Mouse (Mus musculus) T-cell, adult 66 days (primary cell): ENCODE results near the gene Rdh16f2. TPM values are rescaled to one million over a fixed set of nuclear protein-coding genes. Genes with fewer than 3 reads are reported as not detected.

ENCODE experiments used
- total RNA-seq, 2 experiments: library from RNA; stranded (reverse); gene quantifications; 3 replicates in 1 of 2; 4 replicates in 1 of 2; pipeline ENCODE4 v1.2.4; 2023

Rdh16f2 gene
- not detected for total RNA-seq

GRCm38 (mm10) chr10:127866232-127866631, at the start of gene Rdh16f2:
Gene Rdh16f2, plus strand, starts transcription at chr10:127866474.

GRCm38 (mm10) chr10:127849628-127850027, 16.6 kb upstream of the Rdh16f2 start, which contains the start of gene Rdh19:
Gene Rdh19, plus strand, starts transcription at chr10:127849928.

GRCm38 (mm10) chr10:127888605-127889004, 22.3 kb downstream of the Rdh16f2 start, which contains the start of gene Rdh7:
Gene Rdh7, minus strand, starts transcription at chr10:127888817.

DNA sequence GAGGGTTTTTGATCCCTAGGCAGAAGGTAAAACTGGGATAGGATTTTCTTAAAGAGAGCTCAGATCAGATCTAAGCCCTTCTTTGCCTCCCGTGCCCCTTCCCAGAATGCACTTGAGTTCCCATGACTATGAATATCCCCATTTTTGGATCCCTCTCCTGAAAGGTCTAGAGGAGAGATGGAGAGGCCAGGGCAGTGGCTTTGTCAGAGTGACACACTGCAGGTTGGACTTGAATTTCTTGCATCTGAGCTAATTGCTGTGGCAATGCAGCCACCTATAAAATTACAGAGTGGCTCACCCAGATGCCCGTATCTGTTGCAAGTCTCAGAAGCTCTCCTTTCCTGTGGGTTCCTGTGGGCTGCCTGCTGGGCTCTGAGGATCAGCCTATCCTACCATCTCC, 31.9 kb downstream of the Rdh16f2 start, which contains the start of gene Sdr9c7:
Sdr9c7 (plus strand) TSS at position 301 of the 400 bp plus-strand sequence.

Other genes with a start within 250 kb of the Rdh16f2 start
- gene Lrp1, start 245.3 kb upstream of the Rdh16f2 start, total RNA-seq = 1 to 10 TPM; 5.4 to 6.5 TPM
- 100 to 1,000 TPM; 198 to 232 TPM for gene Stat6, start 223.5 kb upstream of the Rdh16f2 start, total RNA-seq
- gene Nemp1, start 199.6 kb upstream of the Rdh16f2 start, total RNA-seq = 10 to 100 TPM in 1 of 2 experiments, 1 to 10 TPM in 1; 9.4 to 11.9 TPM
- 10 to 100 TPM; 37.4 to 53.9 TPM for gene Nab2, start 197.9 kb upstream of the Rdh16f2 start, total RNA-seq
- under 1 TPM; 0.15 to 0.73 TPM for gene Myo1a, start 161.3 kb upstream of the Rdh16f2 start, total RNA-seq
- not detected for gene Tac2, start 142.0 kb upstream of the Rdh16f2 start, total RNA-seq
- 10 to 100 TPM; 11.5 to 14.0 TPM for gene Zbtb39, start 126.9 kb upstream of the Rdh16f2 start, total RNA-seq
- gene Gpr182, start 114.7 kb upstream of the Rdh16f2 start, total RNA-seq = under 1 TPM in 1 of 2 experiments, not detected in 1; 0.15 TPM
- under 1 TPM; 0.17 to 0.36 TPM for gene Rdh1, start 106.8 kb upstream of the Rdh16f2 start, total RNA-seq
- under 1 TPM in 1 of 2 experiments, not detected in 1; 0.82 TPM for gene Rdh16f1, start 106.7 kb upstream of the Rdh16f2 start, total RNA-seq
- under 1 TPM in 1 of 2 experiments, not detected in 1; 0.47 TPM for gene Rdh9, start 90.1 kb upstream of the Rdh16f2 start, total RNA-seq
- gene Rdh16, start 65.3 kb upstream of the Rdh16f2 start, total RNA-seq = not detected
- gene Rdh19, start 16.5 kb upstream of the Rdh16f2 start, total RNA-seq = not detected
- gene Rdh7, start 22.3 kb downstream of the Rdh16f2 start, total RNA-seq = not detected
- not detected for gene Sdr9c7, start 32.0 kb downstream of the Rdh16f2 start, total RNA-seq
- gene Hsd17b6, start 141.1 kb downstream of the Rdh16f2 start, total RNA-seq = not detected
- gene Prim1, start 148.7 kb downstream of the Rdh16f2 start, total RNA-seq = 10 to 100 TPM; 16.2 to 21.7 TPM
- 100 to 1,000 TPM; 776 to 815 TPM for gene Naca, start 169.1 kb downstream of the Rdh16f2 start, total RNA-seq
- gene Ptges3, start 192.5 kb downstream of the Rdh16f2 start, total RNA-seq = 100 to 1,000 TPM; 121 to 145 TPM
- 100 to 1,000 TPM; 664 to 698 TPM for gene Atp5b, start 216.8 kb downstream of the Rdh16f2 start, total RNA-seq
- 100 to 1,000 TPM; 118 to 120 TPM for gene Baz2a, start 225.1 kb downstream of the Rdh16f2 start, total RNA-seq